Mouse (Mus musculus): ENCODE measurements around the gene Tmem151b.
A peak's percentile ranks its signal among the peaks of the same experiment; 100 is the strongest.

The Tmem151b gene

DNA sequence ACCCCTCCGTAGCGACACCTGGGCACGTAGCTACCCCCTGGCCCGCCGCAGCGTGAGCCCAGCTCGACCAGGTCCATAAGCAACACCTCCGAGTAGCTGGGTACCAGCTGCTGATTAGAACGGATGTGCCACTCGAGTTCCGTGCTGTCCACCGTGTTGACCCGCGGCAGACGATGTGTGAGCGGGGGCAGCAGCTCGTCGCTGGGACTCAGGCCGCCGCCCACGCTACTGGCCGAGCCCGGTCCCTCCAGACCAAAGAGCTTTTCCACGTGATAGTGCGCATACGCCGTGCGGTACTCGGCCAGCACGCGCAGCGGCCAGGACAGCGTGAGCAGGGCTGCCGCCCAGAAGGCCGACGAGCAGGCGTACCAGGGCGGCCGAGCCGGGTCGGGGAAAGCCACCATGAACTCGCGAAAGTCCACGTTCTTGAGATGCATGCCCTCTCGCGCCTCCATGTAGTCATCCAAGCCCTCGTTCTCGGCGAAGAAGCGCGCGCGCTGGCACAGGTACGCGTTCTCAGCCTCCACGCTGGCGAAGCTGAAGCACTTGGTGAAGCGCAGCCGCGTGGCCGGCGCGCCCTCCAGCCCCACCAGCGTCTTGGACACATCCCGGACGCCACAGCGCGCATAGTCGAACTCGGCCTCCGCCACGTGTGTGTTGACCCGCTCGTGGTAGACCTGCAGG, 4.1 kb downstream of the Tmem151b start:
- DNase-seq (ENCODE audit: low spot score): no peak

DNA sequence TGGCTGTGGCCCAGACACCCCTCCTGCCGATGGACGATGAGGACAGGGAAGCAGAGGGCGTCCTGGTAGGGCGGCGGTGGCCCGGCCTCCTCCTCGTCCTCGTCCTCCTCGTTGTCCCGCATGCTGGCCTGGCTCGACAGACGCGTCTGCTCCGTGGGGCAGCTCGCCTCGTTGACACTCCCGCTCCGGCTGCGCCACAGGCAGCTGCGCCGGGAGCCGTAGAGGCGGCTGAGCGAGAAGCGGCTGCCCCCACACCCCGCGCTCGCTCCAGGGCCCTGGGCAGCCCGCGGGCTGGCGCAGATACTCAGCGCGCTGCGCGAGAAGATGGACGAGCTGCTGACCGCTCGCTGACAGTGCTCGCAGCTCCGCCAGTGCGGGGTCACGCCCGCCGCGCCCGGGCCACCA, 4.6 kb downstream of the Tmem151b start:
- no peak for DNase-seq (ENCODE audit: low spot score)

DNA sequence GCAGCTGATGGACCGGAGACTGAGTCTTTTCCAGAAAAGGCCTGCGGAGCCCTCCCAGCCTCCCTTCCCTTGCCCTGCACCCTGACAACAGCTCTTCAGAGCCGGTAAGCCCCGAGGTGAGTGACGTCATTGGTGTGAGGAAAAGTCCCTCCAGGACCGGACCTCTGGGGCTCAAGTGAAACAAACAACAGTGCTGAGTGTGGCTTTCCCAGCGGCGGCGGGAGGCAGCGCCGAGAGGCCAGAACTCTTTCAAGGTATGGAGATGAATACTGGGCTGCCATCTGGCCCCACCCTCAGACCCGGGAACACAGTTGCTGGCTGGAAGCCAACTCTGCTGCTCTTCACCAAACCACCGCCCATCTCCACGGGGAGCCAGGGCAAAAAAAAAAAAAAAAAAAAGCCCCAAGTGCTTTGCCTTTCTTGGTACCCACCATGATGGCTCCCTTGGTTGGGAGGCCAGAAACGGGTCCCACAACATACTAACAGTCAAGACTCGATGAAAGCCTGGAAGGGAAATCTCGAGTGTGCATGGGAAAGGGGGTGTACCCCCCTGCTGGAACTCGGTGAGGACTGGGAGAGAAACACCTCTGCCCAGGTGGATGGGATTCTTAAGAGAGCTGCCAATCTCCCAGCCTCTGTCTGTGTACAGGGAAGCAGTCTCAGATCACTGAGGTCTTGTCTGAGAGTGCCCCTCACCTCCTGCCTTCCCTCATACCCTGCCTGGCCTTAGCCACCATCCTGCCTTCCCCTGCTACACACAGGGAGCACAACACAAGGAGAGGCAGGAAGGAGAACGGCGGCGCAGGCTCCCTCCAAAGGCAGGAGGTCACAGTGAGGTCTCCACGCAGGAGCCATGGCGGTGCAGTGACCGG, 5.2 kb downstream of the Tmem151b start:
- no peak for DNase-seq (ENCODE audit: low spot score)

DNA sequence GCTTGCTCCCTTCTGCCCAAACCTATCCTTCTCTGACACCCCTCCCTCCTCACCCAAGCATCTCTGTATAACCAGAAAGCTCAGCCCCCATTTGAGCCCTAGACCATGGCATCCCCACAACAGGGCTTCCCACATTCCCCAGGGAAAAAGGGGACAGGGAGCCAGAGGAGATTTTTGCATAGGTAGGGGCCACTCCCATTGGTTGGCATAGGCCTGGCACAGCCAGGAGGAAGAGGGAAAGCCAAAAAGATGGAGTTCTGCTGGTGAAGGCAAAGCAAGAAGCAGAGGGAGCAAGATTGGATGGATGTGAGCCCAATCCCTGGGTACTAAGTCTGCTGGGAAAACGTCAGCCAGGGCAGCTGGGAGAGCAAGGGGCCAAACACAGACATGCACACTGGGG, 6.4 kb downstream of the Tmem151b start:
- no peak for DNase-seq (ENCODE audit: low spot score)

DNA sequence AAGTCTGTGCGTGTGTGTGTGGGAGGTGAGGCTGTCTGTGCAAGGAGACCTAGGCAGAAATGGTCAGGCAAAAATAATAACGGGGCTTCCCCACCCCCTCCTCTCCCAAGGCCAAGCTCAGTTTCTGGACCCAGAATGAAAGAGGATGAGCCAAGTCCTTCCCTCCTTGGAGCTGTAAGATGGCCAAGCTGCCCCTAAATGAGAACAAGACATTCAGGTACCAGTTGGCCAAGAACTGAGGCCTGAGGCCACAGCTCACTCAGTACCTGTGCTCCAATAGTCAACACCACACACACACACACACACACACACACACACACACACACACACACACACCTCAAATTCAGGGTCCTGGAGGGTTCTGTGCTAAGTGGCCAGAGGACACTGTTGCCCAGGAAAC, 6.8 kb downstream of the Tmem151b start:
- DNase-seq (ENCODE audit: low spot score): no peak

DNA sequence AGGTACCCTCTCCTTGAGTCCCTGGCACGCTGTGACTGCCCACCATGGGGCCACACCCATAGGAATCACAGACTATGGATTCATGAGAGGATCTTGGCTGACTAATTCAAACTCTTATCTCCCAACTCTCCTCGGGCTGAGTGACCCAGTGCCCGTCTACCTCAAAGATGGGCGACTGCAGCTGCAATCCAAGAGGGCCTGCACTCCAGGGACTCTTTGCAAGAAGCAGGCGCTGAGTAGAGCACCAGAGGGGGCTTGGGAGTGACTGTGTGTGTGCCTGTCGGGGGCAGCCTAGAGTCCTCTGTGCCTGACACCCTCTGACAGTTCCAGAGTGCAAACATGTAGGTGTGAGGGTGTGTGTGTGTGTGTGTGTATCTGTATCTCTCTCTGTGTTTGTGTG, 7.3 kb downstream of the Tmem151b start:
- no peak for DNase-seq (ENCODE audit: low spot score)

DNA sequence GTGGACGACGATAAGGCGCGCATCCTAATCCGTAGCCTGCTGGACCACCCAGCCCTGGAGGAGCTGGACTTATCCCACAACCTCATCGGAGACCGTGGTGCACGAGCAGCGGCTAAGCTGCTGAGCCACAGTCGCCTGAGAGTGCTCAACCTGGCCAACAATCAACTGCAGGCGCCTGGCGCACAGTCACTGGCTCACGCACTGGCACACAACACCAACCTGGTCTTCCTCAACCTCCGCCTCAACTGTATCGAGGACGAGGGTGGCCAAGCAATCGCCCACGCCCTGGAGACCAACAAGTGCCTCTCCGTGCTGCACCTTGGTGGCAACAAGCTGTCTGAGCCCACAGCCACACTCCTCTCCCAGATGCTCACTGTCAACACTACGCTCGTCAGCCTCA, 9.8 kb downstream of the Tmem151b start:
- DNase-seq (ENCODE audit: low spot score): no peak

DNA sequence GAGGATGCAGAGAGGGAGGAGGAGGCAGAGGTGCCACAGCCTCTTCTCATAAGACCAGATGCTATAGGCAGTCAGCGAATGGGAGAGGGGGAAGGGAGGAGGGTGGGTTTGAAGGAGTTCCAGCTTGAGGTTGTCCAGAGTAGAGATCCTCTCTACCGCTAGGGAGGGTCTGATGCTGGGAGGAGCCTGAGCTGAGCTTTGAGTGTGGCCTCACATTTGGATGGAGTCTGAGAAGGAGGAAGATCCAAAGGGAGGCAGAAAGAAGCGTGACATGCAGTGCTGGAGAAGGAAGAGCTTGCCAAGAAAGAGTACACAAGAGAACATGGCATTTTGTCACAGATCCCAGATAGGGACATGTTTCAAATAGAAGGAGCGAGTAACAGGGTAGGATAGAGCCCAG, 11.1 kb downstream of the Tmem151b start:
- DNase-seq (ENCODE audit: low spot score): no peak

DNA sequence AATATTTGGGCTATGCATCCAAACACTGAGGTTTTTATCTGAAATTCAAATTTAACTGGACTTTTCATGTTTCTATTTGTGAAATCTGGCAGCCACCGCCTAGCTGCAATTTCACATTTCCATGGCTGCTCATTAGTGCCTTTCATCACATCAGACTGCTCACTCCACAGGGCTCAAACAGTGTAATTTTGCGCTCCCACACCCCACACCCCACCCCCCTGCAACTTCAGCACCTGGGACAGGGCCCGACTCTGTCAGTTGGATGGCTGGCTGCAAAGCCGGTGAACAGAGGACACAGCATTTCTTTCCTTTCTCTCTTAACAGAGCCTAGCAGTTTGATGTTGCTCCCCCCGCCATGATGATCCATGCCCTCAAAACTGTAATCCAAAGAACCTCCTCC, 13.2 kb downstream of the Tmem151b start:
- DNase-seq (ENCODE audit: low spot score): no peak

DNA sequence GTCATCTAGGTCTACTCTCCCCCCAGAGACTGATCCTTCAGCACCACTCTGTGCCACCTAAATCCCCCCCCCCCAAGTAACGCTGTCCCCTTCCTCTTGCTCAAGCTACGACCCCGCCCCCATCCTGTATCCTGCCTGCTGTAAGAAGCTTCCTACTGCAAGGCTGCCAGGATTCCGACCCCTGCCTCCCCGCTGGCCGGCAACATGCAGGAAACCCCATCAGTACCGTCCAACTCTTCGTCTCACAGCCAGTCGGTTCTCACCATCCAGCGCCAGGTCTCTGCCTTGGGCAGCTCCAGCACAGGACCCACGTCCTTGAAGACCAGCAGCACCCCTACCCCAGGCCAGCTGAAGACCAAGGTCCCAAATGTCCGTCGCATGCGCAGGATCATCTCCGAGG, 16.6 kb downstream of the Tmem151b start:
- no peak for DNase-seq (ENCODE audit: low spot score)

DNA sequence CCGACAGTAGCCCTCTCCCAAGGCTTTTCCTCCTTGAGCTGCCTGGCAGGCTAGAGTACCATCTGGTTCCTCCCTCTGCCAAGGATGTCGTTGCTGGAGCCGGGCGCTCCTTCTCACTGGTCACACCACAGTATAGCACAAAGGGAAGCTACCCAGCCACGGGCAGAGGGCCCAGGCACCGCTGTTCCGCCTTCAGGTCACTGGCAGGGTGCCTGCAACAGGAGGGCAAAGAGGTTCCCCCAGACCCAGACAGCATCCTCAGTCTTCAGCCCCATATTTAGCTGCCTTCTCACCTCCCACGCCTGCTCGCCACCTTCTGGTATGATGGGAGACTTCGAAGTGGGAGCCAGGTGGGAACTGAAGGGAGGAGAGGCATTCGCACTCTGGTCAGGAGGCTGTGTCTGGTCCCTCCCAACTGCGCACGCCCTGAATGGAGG, 19.1 kb downstream of the Tmem151b start:
- no peak for DNase-seq (ENCODE audit: low spot score)

DNA sequence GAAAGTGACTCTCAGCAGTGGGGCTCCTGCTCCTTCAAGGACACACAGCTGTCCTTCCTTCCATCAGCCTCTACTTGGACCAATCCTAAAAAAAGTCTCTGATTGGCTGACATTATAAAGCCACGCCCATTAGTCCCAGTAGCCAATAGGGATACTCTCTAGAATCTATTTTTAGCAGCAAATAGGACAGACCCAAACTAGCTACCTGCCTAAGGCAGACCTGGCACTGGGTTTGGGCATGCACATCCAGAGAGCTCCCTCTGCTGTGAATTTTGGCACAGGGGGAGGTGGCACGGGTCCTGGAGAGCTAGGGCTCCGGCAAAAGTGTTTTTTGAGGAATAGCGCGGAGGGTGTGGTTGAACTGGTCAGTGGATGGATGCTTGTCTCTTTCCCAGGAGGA, 22.9 kb downstream of the Tmem151b start:
- no peak for DNase-seq (ENCODE audit: low spot score)

DNA sequence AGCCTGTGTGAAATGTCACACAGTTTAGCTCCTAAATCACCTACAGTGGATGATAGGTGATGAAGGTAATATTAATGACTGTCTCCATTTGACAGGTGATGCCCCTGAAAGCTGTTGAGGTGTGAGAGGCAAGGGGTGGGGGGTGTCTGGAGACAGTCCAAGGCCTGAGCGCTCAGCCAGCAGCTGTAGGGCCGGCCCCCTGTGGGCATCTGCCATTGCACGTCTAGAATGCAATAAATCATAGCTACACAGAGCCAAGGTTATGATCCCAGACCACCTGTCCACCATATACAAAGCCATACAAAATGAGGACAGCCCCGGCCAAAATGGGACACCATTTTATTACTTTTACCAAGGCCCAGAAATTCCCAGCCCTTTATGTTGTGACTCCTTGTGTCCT, 24.5 kb downstream of the Tmem151b start:
- DNase-seq (ENCODE audit: low spot score): no peak

DNA sequence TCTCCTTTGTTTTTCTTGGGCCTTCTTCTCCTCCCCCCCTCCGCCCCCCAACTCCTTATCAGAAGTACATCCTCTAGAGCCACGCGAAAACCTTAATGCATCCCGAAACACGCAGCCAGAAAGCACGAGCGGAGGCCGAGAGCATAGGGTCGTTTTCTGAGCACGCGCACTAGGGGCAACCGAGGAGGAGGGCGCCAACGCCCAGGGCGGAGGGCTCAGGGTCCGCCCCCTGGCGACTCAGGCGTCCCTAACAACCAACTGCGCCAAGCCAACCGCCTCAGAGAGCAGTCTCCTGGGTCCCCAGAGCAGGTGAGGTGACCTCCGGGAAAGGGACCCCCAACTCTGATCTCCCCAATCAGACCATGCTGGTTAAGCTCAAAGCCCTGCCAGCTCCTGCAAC, 26.2 kb downstream of the Tmem151b start, which contains the start of gene Tcte1:
Gene Tcte1, plus strand, starts transcription at position 172 of the 400 bp plus-strand sequence.
- DNase-seq (ENCODE audit: low spot score): peak; percentile 42

DNA sequence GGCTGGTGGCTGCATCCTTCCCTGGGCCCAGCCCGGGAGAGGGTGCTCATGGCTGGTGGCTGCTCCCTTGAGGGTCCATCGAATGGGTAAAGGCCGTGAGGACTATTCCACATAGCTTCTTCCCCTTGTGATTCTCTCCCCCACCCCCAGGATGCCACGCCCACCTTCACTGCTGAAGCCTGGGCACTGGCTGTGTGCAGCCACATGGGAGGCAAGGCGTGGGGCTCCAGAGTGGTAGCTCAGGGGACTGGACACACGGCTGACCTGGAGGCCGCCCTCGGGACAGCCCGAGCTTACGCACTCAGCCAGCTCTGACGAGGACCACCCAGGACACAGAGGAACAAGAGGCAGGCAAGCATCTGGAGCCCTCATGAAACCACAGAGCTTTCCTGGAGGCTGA, 29.3 kb downstream of the Tmem151b start:
- no peak for DNase-seq (ENCODE audit: low spot score)

DNA sequence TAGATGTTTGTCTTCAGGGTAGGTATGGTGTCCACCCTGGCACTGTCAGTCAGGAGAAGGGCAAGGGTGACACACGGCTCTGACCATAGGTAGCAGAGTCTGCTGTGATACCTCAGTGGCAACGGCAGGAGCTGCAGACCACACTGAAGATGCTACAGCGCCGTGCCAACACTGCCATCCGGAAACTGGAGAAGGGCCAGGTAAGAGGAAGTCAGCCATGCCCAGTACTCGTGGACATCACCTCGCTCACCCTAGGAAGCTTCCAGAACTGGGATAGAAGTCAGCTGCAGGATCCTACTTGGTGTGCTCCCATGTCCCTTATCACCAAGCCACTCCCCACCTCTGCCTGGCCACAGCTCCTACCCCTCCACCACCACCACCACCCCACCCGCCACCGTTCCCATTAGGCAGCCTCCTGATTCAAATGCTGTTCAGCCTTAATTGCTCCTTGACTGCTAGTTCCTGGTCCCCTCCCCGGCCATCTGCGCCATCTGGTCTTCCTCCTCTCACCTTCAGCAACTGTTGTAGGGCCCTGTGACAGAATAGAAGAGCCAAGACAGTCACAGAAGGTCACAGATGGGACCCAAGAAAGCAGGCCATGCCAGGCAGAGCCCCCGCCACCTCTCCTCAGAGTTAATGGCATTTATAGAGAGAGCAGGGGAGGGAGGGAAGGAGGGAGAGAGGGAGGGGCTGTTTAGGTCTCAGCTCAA, 30.6 kb downstream of the Tmem151b start:
- no peak for DNase-seq (ENCODE audit: low spot score)

DNA sequence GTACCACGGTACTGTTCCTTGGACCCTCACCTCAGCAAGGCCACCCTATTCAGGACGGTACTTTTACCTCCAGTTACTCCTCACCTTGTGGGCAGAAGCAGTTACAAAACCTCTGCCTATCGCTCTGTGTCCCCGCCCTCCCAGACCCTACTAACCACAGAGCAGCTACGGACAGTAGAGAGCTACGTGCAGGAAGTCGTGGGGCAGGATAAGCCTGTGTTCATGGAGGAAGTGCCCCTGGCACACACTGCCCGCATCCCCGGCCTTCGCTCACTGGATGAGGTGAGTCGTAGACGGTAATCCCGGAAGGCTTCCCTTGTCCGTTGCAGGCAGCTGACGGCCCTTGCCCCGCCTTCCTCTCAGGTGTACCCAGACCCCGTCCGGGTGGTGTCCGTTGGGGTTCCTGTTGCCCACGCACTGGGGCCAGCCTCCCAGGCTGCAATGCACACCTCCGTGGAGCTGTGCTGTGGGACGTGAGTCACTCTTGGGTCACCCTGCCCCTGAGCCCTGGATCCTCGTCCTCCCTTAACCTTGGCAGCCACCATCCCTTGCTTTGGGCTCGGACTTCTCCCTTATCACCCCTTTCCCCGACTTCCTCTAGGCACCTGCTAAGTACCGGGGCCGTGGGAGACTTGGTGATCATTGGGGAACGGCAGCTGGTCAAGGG, 31.8 kb downstream of the Tmem151b start:
- no peak for DNase-seq (ENCODE audit: low spot score)

DNA sequence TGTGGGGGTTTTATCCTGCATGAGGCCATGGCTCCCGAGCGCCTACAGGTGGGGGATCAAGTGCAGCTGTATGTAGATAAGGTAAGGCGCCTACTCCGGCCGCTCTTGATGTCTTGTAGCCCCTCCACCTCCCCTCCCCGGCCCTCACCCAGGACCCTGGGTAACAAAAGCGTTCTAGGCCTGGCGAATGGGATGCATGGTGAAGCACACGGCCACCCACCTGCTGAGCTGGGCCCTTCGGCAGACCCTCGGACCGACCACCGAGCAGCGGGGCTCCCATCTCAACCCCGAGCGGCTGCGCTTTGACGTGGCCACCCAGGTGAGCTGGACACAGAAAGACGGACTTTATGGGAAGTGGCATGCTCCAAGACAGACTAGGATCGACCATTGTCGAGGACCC, 32.3 kb downstream of the Tmem151b start:
- no peak for DNase-seq (ENCODE audit: low spot score)

DNA sequence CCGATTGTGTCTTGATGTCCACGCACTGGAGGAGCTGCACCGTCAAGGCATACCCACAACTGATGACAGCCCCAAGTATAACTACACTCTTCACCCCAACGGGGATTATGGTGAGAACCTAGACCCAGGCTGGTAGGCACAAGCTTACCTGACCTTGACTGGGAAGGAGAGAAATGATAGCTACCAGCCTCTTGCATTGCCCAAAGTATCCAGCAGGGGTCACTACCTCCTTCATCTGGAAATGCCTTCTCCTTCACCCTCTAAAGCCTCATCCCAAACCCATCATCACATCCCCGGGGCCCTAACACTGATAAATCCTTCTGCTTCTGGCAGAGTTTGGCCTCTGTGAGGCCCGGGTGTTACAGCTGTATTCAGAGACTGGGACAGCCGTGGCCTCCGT, 33.0 kb downstream of the Tmem151b start:
- DNase-seq (ENCODE audit: low spot score): peak; percentile 50

DNA sequence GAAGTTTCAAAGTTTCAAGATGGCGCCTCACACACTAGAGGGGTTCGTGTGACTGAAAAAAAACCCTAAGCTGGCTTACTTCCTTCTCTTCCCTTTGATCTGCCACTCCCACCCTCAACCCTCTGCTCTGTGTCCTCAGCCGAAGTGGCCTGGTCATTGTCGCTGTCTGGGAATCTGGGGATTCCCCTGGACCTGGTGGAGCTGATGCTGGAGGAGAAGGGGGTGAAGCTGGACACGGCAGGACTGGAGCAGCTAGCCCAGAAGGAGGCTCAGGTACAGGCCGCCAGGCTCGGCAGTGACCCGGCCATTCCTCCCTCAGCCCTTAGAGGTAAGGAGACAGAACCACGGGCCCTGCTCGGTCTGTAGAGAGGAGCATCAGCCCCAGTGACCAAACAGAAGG, 33.7 kb downstream of the Tmem151b start:
- DNase-seq (ENCODE audit: low spot score): no peak

DNA sequence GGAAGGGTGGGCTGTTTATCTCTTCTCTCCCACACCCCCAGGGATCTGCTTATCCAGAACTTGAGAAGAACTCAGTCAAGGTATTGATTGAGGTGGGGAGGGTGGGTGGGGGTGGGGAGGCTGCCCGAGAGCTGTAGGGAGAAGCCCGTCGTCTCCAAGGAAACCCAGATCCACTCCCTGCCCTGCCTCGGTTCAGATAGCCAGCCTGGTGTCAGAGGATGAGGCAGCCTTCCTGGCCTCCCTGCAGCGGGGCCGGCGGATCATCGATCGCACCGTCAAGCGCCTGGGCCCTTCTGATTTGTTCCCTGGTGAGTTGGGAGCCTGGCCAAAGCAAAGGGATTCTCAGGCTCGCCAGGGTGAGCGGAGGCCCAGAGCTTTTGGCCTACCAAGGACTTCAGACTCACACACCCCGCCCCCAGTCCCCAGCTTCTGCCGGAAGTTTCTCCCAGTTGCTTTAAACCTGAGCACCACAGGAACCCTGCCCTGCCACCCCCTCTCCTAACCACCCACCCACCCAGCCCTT, 34.2 kb downstream of the Tmem151b start:
- DNase-seq (ENCODE audit: low spot score): no peak

DNA sequence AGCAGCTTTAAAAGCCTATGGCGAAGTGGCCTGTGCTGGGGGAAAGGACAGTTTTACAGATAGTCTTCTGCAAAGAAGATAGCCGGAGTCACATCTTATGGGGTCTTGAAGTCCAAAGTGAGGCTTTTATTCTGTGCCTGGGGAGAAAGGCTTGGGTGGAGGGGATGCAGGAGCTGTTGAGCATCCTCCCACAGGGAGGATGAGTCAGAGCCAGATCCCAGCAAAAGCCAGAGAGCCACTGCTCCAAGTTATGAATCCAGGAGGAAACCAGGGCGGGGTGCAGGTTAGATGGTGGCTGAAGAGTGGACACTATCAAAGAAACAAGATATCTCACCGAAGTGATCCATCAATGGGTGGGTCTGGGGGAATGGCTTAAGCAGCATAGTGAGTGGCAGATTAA, 37.7 kb downstream of the Tmem151b start:
- DNase-seq (ENCODE audit: low spot score): no peak
